Mouse (Mus musculus): ENCODE results near the gene Gstt2.

DNA sequence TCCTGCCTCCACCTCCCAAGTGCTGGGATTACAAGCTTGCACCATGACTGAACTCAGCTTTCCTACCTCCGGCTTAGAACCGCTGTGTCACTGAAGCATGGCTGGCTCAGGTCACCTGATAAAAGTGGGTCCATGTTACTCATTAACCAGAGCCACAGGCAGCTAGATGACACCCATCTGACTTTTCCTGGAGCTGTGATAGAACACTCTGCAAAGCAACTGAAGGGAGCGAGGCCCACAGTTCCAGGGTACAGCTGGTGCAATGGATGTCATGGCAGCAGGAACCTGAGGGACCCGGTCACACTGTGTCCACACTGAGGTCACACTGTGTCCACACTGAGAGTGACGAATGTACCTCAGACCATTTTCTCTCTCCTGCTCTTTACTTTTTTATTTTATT, 47.4 kb downstream of the Gstt2 start:
- no peak for TF ChIP-seq CTCF (IDR thresholded peaks at IDR 0.05; ENCODE audit: low read depth, low read length)
- TF ChIP-seq GATA1 (IDR thresholded peaks at IDR 0.05; ENCODE audit: borderline replicate concordance, low read length), result no peak
